Mouse (Mus musculus) neutrophil, adult 5-6 weeks (primary cell): ENCODE data around the gene Zfp553. TPM values are rescaled to one million over a fixed set of nuclear protein-coding genes. Genes with fewer than 3 reads are reported as not detected.

Experiments
- ATAC-seq: fragments of 151-379, 151-347 bp; 2 replicates; pipeline ENCODE4 v1.8.0; 2017; ENCODE audit warnings: mild to moderate bottlenecking, moderate TSS enrichment; ENCODE audit not compliant: insufficient number of reproducible peaks, poor library complexity, low FRiP score, severe bottlenecking; ENCODE audit errors: extremely low read depth
- total RNA-seq: library from RNA; stranded (forward); fragments of 200-1000 nt; gene quantifications from 2 replicates; pipeline ENCODE4 v1.2.3, GENCODE M21; 2017

The Zfp553 gene
- 17.9 and 18.5 TPM in 2 replicates for total RNA-seq

DNA sequence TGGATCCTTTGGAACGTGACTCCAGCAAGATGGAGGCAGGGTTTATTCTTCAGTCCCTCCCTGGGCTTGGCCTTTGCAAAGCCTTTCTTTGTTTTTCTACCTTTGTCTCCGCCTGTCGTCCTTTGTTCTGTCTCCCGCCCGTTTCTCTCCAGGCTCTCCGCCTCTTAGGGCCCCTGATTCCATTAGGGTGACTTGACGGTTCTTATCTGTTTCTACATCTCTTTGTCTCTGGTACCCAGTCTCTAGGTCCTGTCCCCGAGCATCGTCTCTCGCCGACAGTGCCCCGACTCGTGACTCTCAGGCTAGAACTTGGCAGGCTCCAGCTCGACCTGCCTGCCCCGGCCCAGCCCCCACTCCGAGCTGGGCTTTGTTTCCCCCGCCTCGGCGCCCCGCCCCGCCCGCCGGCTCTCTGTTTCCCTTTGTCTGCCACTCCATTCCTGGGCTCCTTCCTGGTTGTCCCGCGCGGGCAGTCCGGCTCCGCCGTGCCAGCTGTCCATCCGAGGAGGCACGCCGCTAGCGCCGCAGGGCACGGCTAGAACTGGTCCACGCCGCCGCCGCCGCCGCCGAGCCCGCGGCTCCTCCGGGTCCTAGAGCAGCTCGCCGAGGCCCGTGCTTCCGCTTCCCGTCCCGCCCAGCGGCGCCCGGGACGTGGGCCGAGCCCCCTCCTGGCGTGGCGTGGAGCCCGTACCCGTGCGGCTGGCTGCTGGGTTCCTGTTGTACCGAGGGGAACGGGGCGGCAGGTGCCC lies at the start of gene Zfp553, which contains the start of gene Sept1:
Gene Zfp553, plus strand, starts transcription at position 440 of the 746 bp plus-strand sequence.
Gene Sept1, minus strand, starts transcription at position 509 of the 746 bp plus-strand sequence.
- peak; percentile 54 for ATAC-seq

DNA sequence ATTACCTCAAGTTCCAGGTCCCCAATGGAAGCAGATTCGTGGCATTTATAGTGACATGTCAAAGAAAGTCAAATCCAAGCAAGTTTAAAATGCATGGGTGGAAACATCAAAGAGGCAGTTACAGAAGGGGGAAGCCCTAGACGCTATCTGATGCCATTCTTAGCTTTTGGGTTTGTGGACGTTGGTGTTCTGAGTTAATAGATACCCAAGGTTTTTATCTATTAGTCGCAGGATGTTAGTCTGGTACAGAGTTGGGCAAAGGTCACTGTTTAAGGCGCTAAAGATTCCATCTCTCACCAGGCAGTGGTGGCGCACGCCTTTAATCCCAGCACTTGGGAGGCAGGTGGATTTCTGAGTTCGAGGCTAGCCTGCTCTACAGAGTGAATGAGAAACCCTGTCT lies 49.5 kb upstream of the Zfp553 start:
- ATAC-seq = no peak

DNA sequence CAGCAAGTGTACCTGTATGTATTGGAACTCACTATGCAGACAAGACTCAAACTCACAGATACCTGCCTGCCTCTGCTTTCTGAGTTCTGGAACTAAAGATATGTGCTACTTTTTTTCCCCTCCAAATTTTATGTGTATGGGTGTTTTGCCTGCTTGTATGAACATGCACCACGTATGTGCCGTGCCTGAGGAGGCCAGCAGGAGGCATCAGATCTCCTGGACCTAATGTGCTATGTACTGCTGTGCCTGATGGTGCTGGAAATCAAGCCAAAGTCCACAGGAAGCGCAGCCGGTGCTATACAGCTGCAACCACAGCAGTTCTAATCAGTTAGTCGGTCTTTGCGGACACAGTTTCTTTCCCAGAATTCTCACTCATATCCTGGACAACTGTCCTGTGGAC lies 49.0 kb upstream of the Zfp553 start:
- no peak; the same call in 1 of the 2 replicates for ATAC-seq

GRCm38 (mm10) chr7:127184720-127185119 lies 48.1 kb upstream of the Zfp553 start:
- ATAC-seq = no peak

DNA sequence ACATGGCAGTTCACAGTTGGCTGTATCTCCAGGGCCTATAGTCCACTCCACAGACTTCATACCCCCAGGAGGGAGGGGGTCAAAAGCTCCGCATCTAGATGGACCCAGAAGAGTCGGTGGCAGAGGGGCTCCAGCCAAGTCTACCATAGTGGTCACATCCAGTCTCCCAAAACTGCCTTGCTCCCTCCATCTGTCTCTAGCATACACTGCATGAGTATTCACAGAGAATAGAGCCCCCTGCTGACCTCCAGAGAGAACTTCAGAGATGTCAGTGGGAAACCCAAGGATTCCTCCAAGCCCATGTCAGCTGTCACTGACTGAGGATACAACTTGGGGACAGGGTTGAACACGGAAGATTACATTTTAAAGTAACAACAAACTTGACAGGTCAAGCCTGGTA lies 47.3 kb upstream of the Zfp553 start:
- ATAC-seq = no peak

DNA sequence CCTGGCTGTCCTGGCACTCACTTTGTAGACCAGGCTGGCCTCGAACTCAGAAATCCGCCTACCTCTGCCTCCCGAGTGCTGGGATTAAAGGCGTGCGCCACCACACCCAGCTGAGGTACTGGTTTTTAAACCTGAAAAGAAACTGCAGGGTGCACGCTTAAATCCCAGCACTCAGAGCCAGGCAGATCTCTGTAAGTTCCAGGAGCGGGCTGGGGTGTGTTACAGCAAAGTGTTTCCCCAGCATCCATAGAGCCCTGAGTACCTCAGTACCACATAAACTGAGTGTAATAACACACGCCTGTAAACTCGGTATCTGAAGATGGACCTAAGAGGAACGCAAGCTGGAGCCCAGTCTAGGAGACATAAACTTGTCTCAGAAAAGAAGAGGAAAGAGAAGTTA lies 45.5 kb upstream of the Zfp553 start:
- no peak for ATAC-seq

GRCm38 (mm10) chr7:127188305-127189276 lies 44.3 kb upstream of the Zfp553 start:
- ATAC-seq = no peak

DNA sequence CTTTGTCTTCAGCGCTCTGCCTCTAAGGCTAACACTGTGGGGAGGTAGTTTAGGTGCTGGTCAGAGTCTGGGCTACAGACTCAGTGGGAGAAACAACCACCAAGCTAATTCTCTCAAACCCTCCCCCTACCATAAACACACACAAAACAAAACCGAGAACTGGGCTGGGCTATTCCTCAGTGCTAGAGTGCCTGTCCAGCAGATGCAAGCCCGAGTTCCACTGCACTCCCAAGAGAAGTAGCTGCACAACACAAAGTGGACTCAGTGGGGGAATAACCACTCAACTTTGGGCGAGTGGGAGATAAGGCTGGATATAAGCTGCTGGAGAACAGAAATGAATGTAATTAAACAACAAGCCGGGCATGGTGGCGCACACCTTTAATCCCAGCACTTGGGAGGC lies 42.2 kb upstream of the Zfp553 start:
- no peak for ATAC-seq

- ATAC-seq = no peak
Observed at GRCm38 (mm10) chr7:127192989-127193388, 39.9 kb upstream of the Zfp553 start.

- ATAC-seq = no peak
Observed at GRCm38 (mm10) chr7:127194011-127194632, 38.7 kb upstream of the Zfp553 start.

DNA sequence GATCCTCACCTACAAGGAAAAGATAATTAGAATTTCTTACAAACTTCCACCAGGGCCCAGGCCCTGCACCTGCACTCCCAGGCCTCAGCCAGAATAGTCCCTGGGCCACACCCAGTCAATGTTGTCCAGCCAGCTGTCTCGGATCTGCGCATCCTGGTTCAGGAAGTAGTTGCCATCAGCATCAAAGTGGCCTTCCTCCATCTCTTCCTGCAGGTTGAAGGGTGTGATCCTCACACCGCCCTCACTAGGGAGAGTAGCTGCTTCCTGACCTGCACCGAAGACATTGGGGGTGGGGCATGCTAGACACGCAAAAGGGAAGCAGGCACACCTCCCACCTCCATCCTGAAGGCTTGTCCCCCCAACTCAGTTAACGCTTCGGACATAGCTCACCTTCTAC lies 38.2 kb upstream of the Zfp553 start:
- no peak for ATAC-seq

DNA sequence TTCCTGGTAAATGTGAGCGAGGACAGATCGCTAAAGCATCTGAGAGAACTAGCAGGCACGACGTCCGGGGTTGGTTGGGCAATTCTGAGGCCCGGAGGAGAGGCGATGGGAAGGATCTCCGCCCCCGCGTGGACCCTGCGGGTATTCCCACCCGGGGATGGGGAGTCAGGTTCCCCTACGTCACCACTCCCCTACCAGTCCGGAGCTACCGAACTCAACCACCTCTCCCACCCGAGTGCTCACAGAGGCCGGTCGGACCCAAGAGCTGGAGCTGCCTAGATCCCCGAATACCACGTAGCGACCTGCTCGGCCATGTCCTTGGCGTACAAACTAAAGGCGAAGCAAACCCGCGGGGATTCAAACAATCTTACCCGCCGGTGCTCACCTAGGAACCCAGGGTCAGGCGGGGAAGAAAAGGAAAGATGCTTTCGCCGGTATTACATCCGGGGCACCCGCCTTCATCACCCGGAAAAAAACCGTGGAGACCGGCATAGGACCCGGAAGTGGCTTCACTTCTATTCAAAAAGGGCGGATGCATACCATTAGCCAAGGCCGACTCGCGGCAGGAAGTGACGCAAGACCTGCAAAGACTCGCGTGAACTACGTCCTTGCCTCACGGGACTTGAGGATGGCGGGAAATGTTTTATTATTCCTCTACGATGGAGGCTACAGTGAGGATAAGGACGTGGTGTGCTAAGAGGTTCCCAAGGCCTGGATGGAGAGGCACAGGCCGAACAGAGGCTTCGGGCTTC lies 37.1 kb upstream of the Zfp553 start, which contains the start of gene Cd2bp2:
Gene Cd2bp2, minus strand, starts transcription at position 507 of the 752 bp plus-strand sequence.
- peak; percentile 94 for ATAC-seq

DNA sequence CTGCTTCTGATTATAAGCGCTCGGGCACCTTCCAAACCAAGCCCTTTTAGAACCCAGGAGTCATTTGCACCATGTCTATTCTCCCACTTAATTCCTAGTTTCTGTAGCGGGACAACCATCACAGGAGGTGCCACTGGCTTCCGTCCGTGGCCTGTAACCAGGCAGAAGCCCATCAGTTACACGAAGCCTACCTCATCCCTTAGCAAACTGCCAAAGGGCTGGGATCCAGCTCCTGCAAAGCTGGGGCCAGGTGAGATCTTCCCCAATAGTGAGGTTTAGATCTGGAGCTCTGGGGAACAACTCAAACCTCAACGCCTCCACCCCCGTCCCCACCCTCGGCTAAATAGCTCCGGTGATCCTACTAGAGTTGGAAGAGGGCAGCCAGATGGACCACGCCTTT lies 36.4 kb upstream of the Zfp553 start:
- no peak for ATAC-seq

GRCm38 (mm10) chr7:127206606-127207005 lies 26.3 kb upstream of the Zfp553 start:
- no peak for ATAC-seq

- no peak for ATAC-seq
Observed at GRCm38 (mm10) chr7:127207374-127208294, 25.2 kb upstream of the Zfp553 start.

DNA sequence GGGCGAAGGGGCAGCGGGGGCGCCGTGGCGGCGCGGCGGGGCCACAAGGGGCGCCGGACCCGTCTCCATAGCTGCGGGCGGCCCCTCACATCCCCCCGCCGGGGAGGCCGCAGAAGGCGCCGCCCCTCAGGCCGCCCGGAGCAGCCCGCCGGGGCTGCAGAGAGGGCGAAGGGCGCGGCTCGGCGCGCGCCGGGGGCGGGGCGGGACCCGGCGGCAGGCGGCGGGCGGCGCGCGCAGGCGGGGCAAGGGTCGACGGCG lies 24.6 kb upstream of the Zfp553 start, which contains the start of gene Tbc1d10b:
Gene Tbc1d10b, minus strand, starts transcription at position 174 of the 258 bp plus-strand sequence.
- no peak for ATAC-seq

- peak; percentile 82 for ATAC-seq
Observed at GRCm38 (mm10) chr7:127208553-127209438, 24.1 kb upstream of the Zfp553 start, which contains the start of gene Mylpf. Mylpf (plus strand) TSS chr7:127208890.
